Mouse (Mus musculus): ENCODE data around the gene Igf2bp1. TPM values are rescaled to one million over a fixed set of nuclear protein-coding genes. Genes with fewer than 3 reads are reported as not detected.

Igf2bp1 gene
- polyA plus RNA-seq, 1 experiment from 2014 or later = 20.2 TPM

- Histone ChIP-seq H3K4me1 (replicated peaks; ENCODE audit: control insufficient read depth, insufficient read depth, low read length) (no peaks in the 10 kb centered on the region), H3K4me2 (ENCODE audit: low read length) (no peak overlapping the region), H3K27me3 (replicated peaks; ENCODE audit: control insufficient read depth, insufficient read depth, low read length) (no peaks in the 10 kb centered on the region), H3K9me3 (ENCODE audit: control insufficient read depth, low read length) (no peaks in the 10 kb centered on the region), H3K9ac (replicated peaks; ENCODE audit: low read depth, low read length) (no peak overlapping the region), H3K4me3 (replicated peaks; ENCODE audit: low read length) (no peak overlapping the region), H3K27ac (ENCODE audit: low read length) (no peak overlapping the region), H3K36me3 (ENCODE audit: control insufficient read depth, insufficient read depth) (0 out of 2 replicates have a peak, but pooled peaks cover 2% of the 10 kb centered on the region)
- no peak for ATAC-seq
- 17% methylated on average over 1 of the region's 1 CpGs for WGBS
Measured at GRCm38 (mm10) chr11:95982475-95982874, 23.3 kb downstream of the Igf2bp1 start.

- Histone ChIP-seq H3K9ac (replicated peaks; ENCODE audit: low read depth, low read length) (no peak overlapping the region), H3K4me2 (ENCODE audit: low read length) (no peak overlapping the region), H3K27me3 (replicated peaks; ENCODE audit: control insufficient read depth, insufficient read depth, low read length) (no peaks in the 10 kb centered on the region), H3K27ac (ENCODE audit: low read length) (no peak overlapping the region), H3K4me1 (replicated peaks; ENCODE audit: control insufficient read depth, insufficient read depth, low read length) (no peaks in the 10 kb centered on the region), H3K4me3 (replicated peaks; ENCODE audit: low read length) (no peak overlapping the region), H3K9me3 (ENCODE audit: control insufficient read depth, low read length) (no peaks in the 10 kb centered on the region), H3K36me3 (ENCODE audit: control insufficient read depth, insufficient read depth) (0 out of 2 replicates have a peak, but pooled peaks cover 2% of the 10 kb centered on the region)
- WGBS = 81% methylated on average over 12 of the region's 12 CpGs
- no peak for ATAC-seq
Measured at GRCm38 (mm10) chr11:95981804-95982203, 23.9 kb downstream of the Igf2bp1 start.

GRCm38 (mm10) chr11:95980762-95981418 lies 24.9 kb downstream of the Igf2bp1 start:
- no peak overlapping the region for H3K27ac ChIP-seq (ENCODE audit: low read length)
- H3K27me3 ChIP-seq (replicated peaks; ENCODE audit: control insufficient read depth, insufficient read depth, low read length) = no peaks in the 10 kb centered on the region
- no peak overlapping the region for H3K9ac ChIP-seq (replicated peaks; ENCODE audit: low read depth, low read length)
- H3K9me3 ChIP-seq (ENCODE audit: control insufficient read depth, low read length) = no peaks in the 10 kb centered on the region
- H3K4me2 ChIP-seq (ENCODE audit: low read length) = no peak overlapping the region
- 66% methylated on average over 8 of the region's 8 CpGs for WGBS
- H3K36me3 ChIP-seq (ENCODE audit: control insufficient read depth, insufficient read depth) = 0 out of 2 replicates have a peak, but pooled peaks cover 3% of the 10 kb centered on the region
- no peaks in the 10 kb centered on the region for H3K4me1 ChIP-seq (replicated peaks; ENCODE audit: control insufficient read depth, insufficient read depth, low read length)
- no peak for ATAC-seq
- H3K4me3 ChIP-seq (replicated peaks; ENCODE audit: low read length) = no peak overlapping the region

- Histone ChIP-seq H3K27me3 (replicated peaks; ENCODE audit: control insufficient read depth, insufficient read depth, low read length) (no peaks in the 10 kb centered on the region), H3K36me3 (ENCODE audit: control insufficient read depth, insufficient read depth) (peaks cover 10% of the 10 kb centered on the region), H3K4me2 (ENCODE audit: low read length) (no peak overlapping the region), H3K27ac (ENCODE audit: low read length) (no peak overlapping the region), H3K9ac (replicated peaks; ENCODE audit: low read depth, low read length) (no peak overlapping the region), H3K4me3 (replicated peaks; ENCODE audit: low read length) (no peak overlapping the region), H3K9me3 (ENCODE audit: control insufficient read depth, low read length) (no peaks in the 10 kb centered on the region), H3K4me1 (replicated peaks; ENCODE audit: control insufficient read depth, insufficient read depth, low read length) (no peaks in the 10 kb centered on the region)
- 90% methylated on average over 3 of the region's 3 CpGs for WGBS
- ATAC-seq = no peak
Measured at GRCm38 (mm10) chr11:95978487-95978886, 27.3 kb downstream of the Igf2bp1 start.

- no peak overlapping the region for H3K27ac ChIP-seq (ENCODE audit: low read length)
- H3K9me3 ChIP-seq (ENCODE audit: control insufficient read depth, low read length) = no peaks in the 10 kb centered on the region
- peaks cover 16% of the 10 kb centered on the region for H3K36me3 ChIP-seq (ENCODE audit: control insufficient read depth, insufficient read depth)
- no peak for ATAC-seq
- WGBS = 94% methylated on average over 2 of the region's 2 CpGs
- H3K27me3 ChIP-seq (replicated peaks; ENCODE audit: control insufficient read depth, insufficient read depth, low read length) = no peaks in the 10 kb centered on the region
- no peak overlapping the region for H3K4me2 ChIP-seq (ENCODE audit: low read length)
- no peak overlapping the region for H3K4me3 ChIP-seq (replicated peaks; ENCODE audit: low read length)
- H3K4me1 ChIP-seq (replicated peaks; ENCODE audit: control insufficient read depth, insufficient read depth, low read length) = no peaks in the 10 kb centered on the region
- H3K9ac ChIP-seq (replicated peaks; ENCODE audit: low read depth, low read length) = no peak overlapping the region
Measured at GRCm38 (mm10) chr11:95976290-95976689, 29.4 kb downstream of the Igf2bp1 start.

GRCm38 (mm10) chr11:95975694-95976093 lies 30.0 kb downstream of the Igf2bp1 start:
- H3K4me3 ChIP-seq (replicated peaks; ENCODE audit: low read length) = no peak overlapping the region
- H3K27ac ChIP-seq (ENCODE audit: low read length) = no peak overlapping the region
- peaks cover 21% of the 10 kb centered on the region for H3K36me3 ChIP-seq (ENCODE audit: control insufficient read depth, insufficient read depth)
- no peaks in the 10 kb centered on the region for H3K4me1 ChIP-seq (replicated peaks; ENCODE audit: control insufficient read depth, insufficient read depth, low read length)
- no peaks in the 10 kb centered on the region for H3K27me3 ChIP-seq (replicated peaks; ENCODE audit: control insufficient read depth, insufficient read depth, low read length)
- no peak overlapping the region for H3K9ac ChIP-seq (replicated peaks; ENCODE audit: low read depth, low read length)
- no peaks in the 10 kb centered on the region for H3K9me3 ChIP-seq (ENCODE audit: control insufficient read depth, low read length)
- ATAC-seq = no peak
- WGBS = 93% methylated on average over 5 of the region's 5 CpGs
- no peak overlapping the region for H3K4me2 ChIP-seq (ENCODE audit: low read length)

- no peak overlapping the region for H3K4me2 ChIP-seq (ENCODE audit: low read length)
- no peak overlapping the region for H3K27ac ChIP-seq (ENCODE audit: low read length)
- H3K4me1 ChIP-seq (replicated peaks; ENCODE audit: control insufficient read depth, insufficient read depth, low read length) = no peaks in the 10 kb centered on the region
- no peak overlapping the region for H3K9ac ChIP-seq (replicated peaks; ENCODE audit: low read depth, low read length)
- H3K36me3 ChIP-seq (ENCODE audit: control insufficient read depth, insufficient read depth) = peaks cover 37% of the 10 kb centered on the region
- H3K27me3 ChIP-seq (replicated peaks; ENCODE audit: control insufficient read depth, insufficient read depth, low read length) = no peaks in the 10 kb centered on the region
- ATAC-seq = no peak
- no peaks in the 10 kb centered on the region for H3K9me3 ChIP-seq (ENCODE audit: control insufficient read depth, low read length)
- no peak overlapping the region for H3K4me3 ChIP-seq (replicated peaks; ENCODE audit: low read length)
- WGBS = 83% methylated on average over 6 of the region's 6 CpGs
Measured at GRCm38 (mm10) chr11:95973187-95973586, 32.6 kb downstream of the Igf2bp1 start.

- Histone ChIP-seq H3K9me3 (ENCODE audit: control insufficient read depth, low read length) (no peaks in the 10 kb centered on the region), H3K4me1 (replicated peaks; ENCODE audit: control insufficient read depth, insufficient read depth, low read length) (no peaks in the 10 kb centered on the region), H3K27ac (ENCODE audit: low read length) (no peak overlapping the region), H3K36me3 (ENCODE audit: control insufficient read depth, insufficient read depth) (peaks cover 32% of the 10 kb centered on the region), H3K27me3 (replicated peaks; ENCODE audit: control insufficient read depth, insufficient read depth, low read length) (no peaks in the 10 kb centered on the region), H3K9ac (replicated peaks; ENCODE audit: low read depth, low read length) (no peak overlapping the region), H3K4me3 (replicated peaks; ENCODE audit: low read length) (no peak overlapping the region), H3K4me2 (ENCODE audit: low read length) (no peak overlapping the region)
- ATAC-seq = no peak
- 74% methylated on average over 7 of the region's 7 CpGs for WGBS
Measured at GRCm38 (mm10) chr11:95963304-95963703, 42.4 kb downstream of the Igf2bp1 start.

- no peak overlapping the region for H3K27ac ChIP-seq (ENCODE audit: low read length)
- H3K4me2 ChIP-seq (ENCODE audit: low read length) = no peak overlapping the region
- H3K9ac ChIP-seq (replicated peaks; ENCODE audit: low read depth, low read length) = no peak overlapping the region
- no peak for ATAC-seq
- H3K4me1 ChIP-seq (replicated peaks; ENCODE audit: control insufficient read depth, insufficient read depth, low read length) = no peaks in the 10 kb centered on the region
- H3K4me3 ChIP-seq (replicated peaks; ENCODE audit: low read length) = no peak overlapping the region
- no peaks in the 10 kb centered on the region for H3K27me3 ChIP-seq (replicated peaks; ENCODE audit: control insufficient read depth, insufficient read depth, low read length)
- no peaks in the 10 kb centered on the region for H3K9me3 ChIP-seq (ENCODE audit: control insufficient read depth, low read length)
- 54% methylated on average over 6 of the region's 6 CpGs for WGBS
- H3K36me3 ChIP-seq (ENCODE audit: control insufficient read depth, insufficient read depth) = peaks cover 5% of the 10 kb centered on the region; the same call in 1 of the 2 replicates
Measured at GRCm38 (mm10) chr11:95959152-95959551, 46.6 kb downstream of the Igf2bp1 start.

- H3K4me1 ChIP-seq (replicated peaks; ENCODE audit: control insufficient read depth, insufficient read depth, low read length) = no peaks in the 10 kb centered on the region
- no peak overlapping the region for H3K27ac ChIP-seq (ENCODE audit: low read length)
- no peak overlapping the region for H3K9ac ChIP-seq (replicated peaks; ENCODE audit: low read depth, low read length)
- no peaks in the 10 kb centered on the region for H3K9me3 ChIP-seq (ENCODE audit: control insufficient read depth, low read length)
- ATAC-seq = no peak
- H3K4me2 ChIP-seq (ENCODE audit: low read length) = no peak overlapping the region
- WGBS = 56% methylated on average over 9 of the region's 9 CpGs
- no peak overlapping the region for H3K4me3 ChIP-seq (replicated peaks; ENCODE audit: low read length)
- H3K36me3 ChIP-seq (ENCODE audit: control insufficient read depth, insufficient read depth) = peaks cover 2% of the 10 kb centered on the region; the same call in 1 of the 2 replicates
- H3K27me3 ChIP-seq (replicated peaks; ENCODE audit: control insufficient read depth, insufficient read depth, low read length) = no peaks in the 10 kb centered on the region
Measured at GRCm38 (mm10) chr11:95958251-95958650, 47.5 kb downstream of the Igf2bp1 start.
